Mouse (Mus musculus): ENCODE data around the gene Calhm1.

Gene Calhm1

GRCm38 (mm10) chr19:47144154-47144553 is at the start of gene Calhm1:
Gene Calhm1 (minus strand): TSS chr19:47144254.
- CTCF ChIA-PET: interaction anchor here in 2 of 4 experiments (1.0 to 2.1 kb wide), 3 partner anchors 21 to 25 kb away, joined by 3 to 6 read pairs (median 6); no protein-coding TSS in a partner anchor

GRCm38 (mm10) chr19:47192158-47192557 is 48.1 kb upstream of the Calhm1 start:
- POLR2A ChIA-PET: no interaction called here
- CTCF ChIA-PET: no interaction called here

More at GRCm38 (mm10) chr19:47144154-47144553, at the start of gene Calhm1:
- POLR2A ChIA-PET: interaction anchor here in 2 of 4 experiments (0.7 to 1.5 kb wide), 5 partner anchors 7 to 77 kb away, joined by 3 to 7 read pairs (median 4); partner anchors contain the start of gene Taf5 (in 2 of the 2)

- ChIA-PET POLR2A (interaction anchor here in 2 of 4 experiments (0.6 to 1.5 kb wide), 4 partner anchors 10 to 143 kb away, joined by 3 to 5 read pairs (median 3); partner anchors contain the start of gene Neurl1a (in 2 of the 2)), CTCF (no interaction called here)
These were observed 44.6 kb upstream of the Calhm1 start for GRCm38 (mm10) chr19:47188515-47189128.

GRCm38 (mm10) chr19:47186514-47187275 is 42.6 kb upstream of the Calhm1 start:
- CTCF ChIA-PET: interaction anchor here in 1 of 4 experiments (1.3 kb wide), 1 partner anchor 12 kb away, joined by 3 read pairs; no protein-coding TSS in a partner anchor

GRCm38 (mm10) chr19:47184736-47185135 is 40.7 kb upstream of the Calhm1 start:
- POLR2A ChIA-PET: interaction anchor here in 1 of 4 experiments (1.0 kb wide), 1 partner anchor 92 kb away, joined by 3 read pairs; no protein-coding TSS in a partner anchor
- CTCF ChIA-PET: no interaction called here

More at GRCm38 (mm10) chr19:47186514-47187275, 42.6 kb upstream of the Calhm1 start:
- POLR2A ChIA-PET: interaction anchor here in 3 of 4 experiments (0.6 to 1.9 kb wide), 4 partner anchors 8 to 675 kb away, joined by 3 to 6 read pairs (median 4); partner anchors contain the start of gene Neurl1a (in 1 of the 3)

GRCm38 (mm10) chr19:47184221-47184620 is 40.2 kb upstream of the Calhm1 start:
- POLR2A ChIA-PET: interaction anchor here in 1 of 4 experiments (1.0 kb wide), 1 partner anchor 91 kb away, joined by 3 read pairs; no protein-coding TSS in a partner anchor
- CTCF ChIA-PET: no interaction called here

- ChIA-PET CTCF (interaction anchor here in 1 of 4 experiments (0.6 kb wide), 1 partner anchor 270 kb away, joined by 3 read pairs; no protein-coding TSS in a partner anchor), POLR2A (interaction anchor here in 3 of 4 experiments (0.6 to 4.9 kb wide), 10 partner anchors 18 to 406 kb away, joined by 3 to 19 read pairs (median 3); partner anchors contain the start of gene Taf5 (in 2 of the 3))
These were observed 36.0 kb upstream of the Calhm1 start for GRCm38 (mm10) chr19:47180011-47180410.

GRCm38 (mm10) chr19:47179272-47179809 is 35.3 kb upstream of the Calhm1 start:
- CTCF ChIA-PET: interaction anchor here in 3 of 4 experiments (0.6 to 2.5 kb wide), 6 partner anchors 11 to 271 kb away, joined by 3 to 21 read pairs (median 8); no protein-coding TSS in a partner anchor
- POLR2A ChIA-PET: interaction anchor here (0.8 to 4.9 kb wide), 23 partner anchors 8 to 158 kb away, joined by 3 to 19 read pairs (median 5); partner anchors contain the start of genes Pdcd11 (in 2 of the 4), Usmg5 (in 2 of the 4), Pcgf6 (in 1 of the 4) and Taf5 (in 1 of the 4)

- CTCF ChIA-PET: interaction anchor here in 3 of 4 experiments (0.7 to 2.5 kb wide), 30 partner anchors 8 to 418 kb away, joined by 3 to 21 read pairs (median 4); no protein-coding TSS in a partner anchor
These were observed 34.6 kb upstream of the Calhm1 start, which contains the start of gene Neurl1a for GRCm38 (mm10) chr19:47178431-47179271. Gene Neurl1a (plus strand): TSS chr19:47178820.

GRCm38 (mm10) chr19:47178001-47178400 is 33.9 kb upstream of the Calhm1 start:
- ChIA-PET CTCF (interaction anchor here in 3 of 4 experiments (0.7 to 2.5 kb wide), 31 partner anchors 8 to 418 kb away, joined by 3 to 21 read pairs (median 3); no protein-coding TSS in a partner anchor), POLR2A (interaction anchor here (0.6 to 4.9 kb wide), 47 partner anchors 9 to 579 kb away, joined by 3 to 19 read pairs (median 4); partner anchors contain the start of genes Pdcd11 (in 3 of the 4), Usmg5 (in 3 of the 4), Nt5c2 (in 2 of the 4) and Taf5 (in 2 of the 4))

More at GRCm38 (mm10) chr19:47178431-47179271, 34.6 kb upstream of the Calhm1 start, which contains the start of gene Neurl1a:
- POLR2A ChIA-PET: interaction anchor here (0.6 to 4.9 kb wide), 48 partner anchors 9 to 580 kb away, joined by 3 to 19 read pairs (median 4); partner anchors contain the start of genes Pdcd11 (in 3 of the 4), Usmg5 (in 3 of the 4), Nt5c2 (in 2 of the 4) and Taf5 (in 2 of the 4)

- ChIA-PET CTCF (interaction anchor here in 3 of 4 experiments (0.6 to 2.5 kb wide), 11 partner anchors 8 to 161 kb away, joined by 3 to 21 read pairs (median 6); no protein-coding TSS in a partner anchor), POLR2A (interaction anchor here (0.7 to 3.4 kb wide), 16 partner anchors 8 to 362 kb away, joined by 3 to 18 read pairs (median 6); partner anchors contain the start of gene Taf5 (in 1 of the 4))
These were observed 33.0 kb upstream of the Calhm1 start for GRCm38 (mm10) chr19:47176916-47177505.

GRCm38 (mm10) chr19:47175472-47175871 is 31.4 kb upstream of the Calhm1 start:
- CTCF ChIA-PET: interaction anchor here in 3 of 4 experiments (0.6 to 1.7 kb wide), 9 partner anchors 9 to 198 kb away, joined by 3 to 5 read pairs (median 3); no protein-coding TSS in a partner anchor
- POLR2A ChIA-PET: interaction anchor here in 1 of 4 experiments (1.1 kb wide), 1 partner anchor 36 kb away, joined by 4 read pairs; no protein-coding TSS in a partner anchor

GRCm38 (mm10) chr19:47174515-47174914 is 30.5 kb upstream of the Calhm1 start:
- ChIA-PET POLR2A (interaction anchor here in 2 of 4 experiments (0.6 kb wide), 2 partner anchors 80 to 699 kb away, joined by 3 to 4 read pairs; no protein-coding TSS in a partner anchor), CTCF (interaction anchor here in 3 of 4 experiments (0.8 to 1.7 kb wide), 9 partner anchors 8 to 517 kb away, joined by 3 to 5 read pairs (median 3); no protein-coding TSS in a partner anchor)

GRCm38 (mm10) chr19:47168793-47169412 is 24.8 kb upstream of the Calhm1 start:
- CTCF ChIA-PET: interaction anchor here (0.5 to 3.9 kb wide), 44 partner anchors 9 to 967 kb away, joined by 3 to 29 read pairs (median 5); partner anchors contain the start of genes Neurl1a (in 3 of the 4), Calhm1 (in 1 of the 4), Calhm2 (in 1 of the 4) and Sufu (in 1 of the 4)

GRCm38 (mm10) chr19:47168223-47168622 is 24.2 kb upstream of the Calhm1 start:
- ChIA-PET POLR2A (interaction anchor here in 3 of 4 experiments (0.6 to 3.1 kb wide), 19 partner anchors 10 to 659 kb away, joined by 3 to 16 read pairs (median 4); partner anchors contain the start of genes Neurl1a (in 2 of the 3), Pcgf6 (in 1 of the 3) and Taf5 (in 1 of the 3)), CTCF (interaction anchor here (0.7 to 3.9 kb wide), 37 partner anchors 9 to 772 kb away, joined by 3 to 29 read pairs (median 6); partner anchors contain the start of genes Neurl1a (in 3 of the 4), Calhm2 (in 1 of the 4), Sufu (in 1 of the 4) and Taf5 (in 1 of the 4))

More at GRCm38 (mm10) chr19:47168793-47169412, 24.8 kb upstream of the Calhm1 start:
- POLR2A ChIA-PET: interaction anchor here in 3 of 4 experiments (0.6 to 3.1 kb wide), 22 partner anchors 9 to 659 kb away, joined by 3 to 16 read pairs (median 4); partner anchors contain the start of genes Neurl1a (in 2 of the 3), Pcgf6 (in 1 of the 3) and Taf5 (in 1 of the 3)
